Mouse (Mus musculus): Measurements from ENCODE around the gene Gm6465.
"Not testable (repeated sequence)": the region's sequence is repeated elsewhere in the genome, so short reads cannot be mapped to it uniquely, and the experiment has no call there.

Gene Gm6465

DNA sequence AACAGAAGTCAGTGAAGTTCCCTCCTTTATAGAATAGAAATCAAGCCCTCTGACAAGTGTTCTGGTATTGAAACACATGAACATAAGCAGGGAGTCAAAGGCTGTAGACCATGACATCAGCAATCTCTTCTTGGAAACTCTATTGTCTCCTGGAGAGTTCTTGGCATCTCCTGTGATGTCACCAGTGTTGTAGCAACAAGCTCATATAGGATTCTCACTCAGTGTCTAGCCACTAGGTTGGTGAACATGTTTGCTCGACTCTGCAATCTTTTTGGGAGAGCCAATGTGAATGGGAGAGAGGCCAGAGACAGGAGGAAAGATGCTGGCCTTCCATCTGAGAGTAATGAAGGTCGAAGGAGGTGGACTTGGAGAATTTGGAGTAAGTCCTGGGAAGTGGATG lies at the start of gene Gm6465:
Gene Gm6465 (plus strand): TSS at position 301 of the 400 bp plus-strand sequence.
- DNase-seq (ENCODE audit: low spot score): not testable (repeated sequence)

DNA sequence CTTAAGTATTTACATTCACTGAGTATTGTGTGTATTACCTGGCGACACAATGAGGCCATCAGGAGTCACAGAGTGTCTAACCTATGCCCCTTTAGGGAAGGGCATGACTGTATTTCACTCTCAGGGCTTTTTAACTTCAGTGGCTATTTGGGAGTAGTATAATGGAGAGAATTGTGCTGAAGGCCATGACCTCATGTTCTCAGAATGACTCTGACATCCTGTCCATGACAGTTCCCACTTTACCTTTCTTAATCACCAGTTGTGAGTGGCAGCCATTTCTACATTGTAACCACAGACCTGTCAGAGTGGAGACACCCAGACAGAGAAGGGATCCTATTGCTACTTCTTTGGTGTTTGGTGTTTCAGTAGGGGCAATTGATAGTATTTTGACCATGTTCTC lies 485 bp downstream of the Gm6465 start:
- DNase-seq (ENCODE audit: low spot score): not testable (repeated sequence)

DNA sequence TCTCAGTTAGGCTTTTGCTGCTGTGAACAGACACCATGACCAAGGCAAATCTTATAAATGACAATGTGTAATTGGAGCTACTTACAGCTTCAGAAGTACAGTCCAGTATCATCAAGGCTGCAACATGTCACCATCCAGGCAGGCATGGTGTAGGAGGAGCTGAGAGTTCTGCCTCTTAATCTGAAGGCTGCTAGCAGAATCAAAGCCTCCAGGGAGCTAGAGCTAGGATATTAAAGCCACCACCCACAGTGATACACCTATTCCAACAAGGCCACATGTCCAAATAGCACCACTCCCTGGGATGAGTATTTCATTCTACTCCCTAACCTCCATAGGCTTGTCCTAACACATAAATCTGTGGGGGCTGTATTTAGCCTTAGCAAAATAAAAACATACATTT lies 12.6 kb downstream of the Gm6465 start:
- not testable (repeated sequence) for DNase-seq (ENCODE audit: low spot score)
